Mouse (Mus musculus): ENCODE measurements around the gene Tgfbr3. TPM values are rescaled to one million over a fixed set of nuclear protein-coding genes. Genes with fewer than 3 reads are reported as not detected.

Tgfbr3 gene
- total RNA-seq (2021), result 100 to 1,000 TPM in 1 of 2 experiments, 10 to 100 TPM in 1; 91.0 to 172 TPM
- long read RNA-seq, experiment 1, full-length matches to known transcripts, result 7 of 14 reads
- long read RNA-seq, experiment 1, partial matches to known transcripts, result 5 of 14 reads
- long read RNA-seq, experiment 1, other reads (novel, unspliced or antisense), result 2 of 14 reads
- long read RNA-seq, experiment 2, partial matches to known transcripts, result 31 of 65 reads
- long read RNA-seq, experiment 2, other reads (novel, unspliced or antisense), result 34 of 65 reads

GRCm38 (mm10) chr5:107289234-107289764 lies at the start of gene Tgfbr3:
Tgfbr3 (minus strand) TSS chr5:107289629.
- peak; percentile 86 to 91 for DNase-seq (ENCODE audit: low spot score in 2 of 2)

GRCm38 (mm10) chr5:107330916-107331421 lies 41.5 kb upstream of the Tgfbr3 start, which contains the start of gene Brdt:
Brdt (plus strand) TSS chr5:107331159.
- no peak for DNase-seq (ENCODE audit: low spot score in 2 of 2)

- no peak for DNase-seq (ENCODE audit: low spot score in 2 of 2)
Measured at GRCm38 (mm10) chr5:107320703-107321102, 31.3 kb upstream of the Tgfbr3 start.

- no peak for DNase-seq (ENCODE audit: low spot score in 2 of 2)
Measured at GRCm38 (mm10) chr5:107317141-107317540, 27.7 kb upstream of the Tgfbr3 start.

- DNase-seq (ENCODE audit: low spot score in 2 of 2), result no peak
Measured at GRCm38 (mm10) chr5:107307432-107307831, 18.0 kb upstream of the Tgfbr3 start.

- no peak for DNase-seq (ENCODE audit: low spot score in 2 of 2)
Measured at GRCm38 (mm10) chr5:107304117-107304825, 14.8 kb upstream of the Tgfbr3 start.

GRCm38 (mm10) chr5:107303350-107303861 lies 14.0 kb upstream of the Tgfbr3 start:
- DNase-seq (ENCODE audit: low spot score in 2 of 2), result no peak

- no peak for DNase-seq (ENCODE audit: low spot score in 2 of 2)
Measured at GRCm38 (mm10) chr5:107298854-107299253, 9.4 kb upstream of the Tgfbr3 start.

GRCm38 (mm10) chr5:107296512-107297322 lies 7.3 kb upstream of the Tgfbr3 start:
- no peak for DNase-seq (ENCODE audit: low spot score in 2 of 2)

GRCm38 (mm10) chr5:107295817-107296511 lies 6.5 kb upstream of the Tgfbr3 start:
- no peak for DNase-seq (ENCODE audit: low spot score in 2 of 2)

- peak; percentile 81 to 91 for DNase-seq (ENCODE audit: low spot score in 2 of 2)
Measured at GRCm38 (mm10) chr5:107295061-107295816, 5.8 kb upstream of the Tgfbr3 start.

GRCm38 (mm10) chr5:107294041-107294440 lies 4.6 kb upstream of the Tgfbr3 start:
- DNase-seq (ENCODE audit: low spot score in 2 of 2), result no peak

- DNase-seq (ENCODE audit: low spot score in 2 of 2), result peak in 1 of 2 experiments; percentile 2
Measured at GRCm38 (mm10) chr5:107289986-107290385, 557 bp upstream of the Tgfbr3 start.

- peak; percentile 61 to 62 for DNase-seq (ENCODE audit: low spot score in 2 of 2)
Measured at GRCm38 (mm10) chr5:107288427-107289233, 799 bp downstream of the Tgfbr3 start.

- peak in 1 of 2 experiments; percentile 27 for DNase-seq (ENCODE audit: low spot score in 2 of 2)
Measured at GRCm38 (mm10) chr5:107287908-107288267, 1.5 kb downstream of the Tgfbr3 start.

GRCm38 (mm10) chr5:107287254-107287907 lies 2.0 kb downstream of the Tgfbr3 start:
- DNase-seq (ENCODE audit: low spot score in 2 of 2), result peak; percentile 76 to 79

GRCm38 (mm10) chr5:107285563-107285962 lies 3.9 kb downstream of the Tgfbr3 start:
- no peak for DNase-seq (ENCODE audit: low spot score in 2 of 2)

- no peak for DNase-seq (ENCODE audit: low spot score in 2 of 2)
Measured at GRCm38 (mm10) chr5:107283935-107284524, 5.4 kb downstream of the Tgfbr3 start.

Measured in adrenal gland, adult 18-20 months (tissue).